Mouse (Mus musculus) kidney, adult 2 months (tissue): ENCODE measurements around the gene Cela3b.

Experiments
- CTCF ChIP-seq: fragments of 200-500 bp; conservative IDR thresholded peaks from 2 replicates; pipeline ENCODE4 v1.5.1; 2011; ENCODE audit warnings: low read depth, mild to moderate bottlenecking, control low read depth, low read length, moderate library complexity, mixed read lengths; ENCODE audit not compliant: insufficient read depth, insufficient read length
- POLR2A ChIP-seq: fragments of 200-500 bp; IDR thresholded peaks from one replicate; pipeline ENCODE4 v1.6.1; 2011; ENCODE audit warnings: low read depth, low read length, control low read depth

DNA sequence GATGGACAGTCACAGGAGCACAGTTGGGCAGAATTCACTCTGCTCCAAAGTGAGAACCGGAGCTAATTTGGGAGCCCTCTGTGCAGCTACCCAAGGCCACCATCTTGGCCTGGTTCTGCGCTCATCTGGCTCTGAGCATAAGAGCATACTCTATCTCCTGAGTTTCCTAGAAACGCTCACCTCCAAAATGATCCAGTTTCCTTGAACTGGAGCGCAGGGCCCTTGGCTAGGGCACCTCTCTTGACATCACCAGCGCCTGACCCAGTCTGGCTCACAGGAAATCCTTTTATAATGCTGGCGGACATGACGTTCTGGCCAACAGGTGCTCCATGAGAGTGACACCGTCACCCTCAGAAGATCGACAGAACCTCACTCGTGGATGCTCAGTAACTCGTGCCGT, 26.2 kb upstream of the Cela3b start:
- TF ChIP-seq CTCF (no peak), POLR2A (no peak)
